Mouse (Mus musculus): ENCODE data around the gene Heatr1.

GRCm38 (mm10) chr13:12462623-12463022 is 67.8 kb downstream of the Heatr1 start:
- TF ChIP-seq CTCF (IDR thresholded peaks at IDR 0.05) (no peak), EP300 (IDR thresholded peaks at IDR 0.05) (no peak)

All from lung, postnatal 0 days (tissue).